Mouse (Mus musculus): ENCODE results near the gene Wdr89.
"Not testable (repeated sequence)": the region's sequence is repeated elsewhere in the genome, so short reads cannot be mapped to it uniquely, and the experiment has no call there.

The Wdr89 gene

GRCm38 (mm10) chr12:75669258-75670106 lies at the start of gene Wdr89:
Gene Wdr89 (minus strand): TSS chr12:75669537.
- DNase-seq (ENCODE audit: low read depth, low spot score), result peak; percentile 99

DNA sequence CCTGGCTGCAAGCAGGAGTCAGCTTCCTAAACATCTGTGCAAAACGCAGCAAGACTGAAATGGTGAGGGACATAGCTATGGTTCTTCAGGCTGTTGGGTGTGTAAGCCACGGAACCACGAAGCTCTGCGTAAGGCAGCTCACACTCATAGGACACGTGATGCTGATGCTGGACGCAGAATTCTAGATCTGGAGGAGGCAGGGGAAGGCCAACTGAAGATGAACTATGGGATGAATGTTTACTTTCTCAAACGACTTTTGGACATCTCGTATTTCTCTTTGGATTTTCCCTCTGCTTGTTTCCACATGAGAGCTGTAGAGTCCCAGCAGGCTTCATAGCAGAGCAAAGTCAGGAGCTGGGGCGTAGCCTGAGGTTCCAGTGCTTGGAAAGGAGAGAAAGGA lies 44.3 kb upstream of the Wdr89 start:
- DNase-seq (ENCODE audit: low read depth, low spot score), result no peak

- DNase-seq (ENCODE audit: low read depth, low spot score), result not testable (repeated sequence)
Observed at GRCm38 (mm10) chr12:75712905-75713304, 43.6 kb upstream of the Wdr89 start.

GRCm38 (mm10) chr12:75710596-75711376 lies 41.4 kb upstream of the Wdr89 start:
- no peak for DNase-seq (ENCODE audit: low read depth, low spot score)

DNA sequence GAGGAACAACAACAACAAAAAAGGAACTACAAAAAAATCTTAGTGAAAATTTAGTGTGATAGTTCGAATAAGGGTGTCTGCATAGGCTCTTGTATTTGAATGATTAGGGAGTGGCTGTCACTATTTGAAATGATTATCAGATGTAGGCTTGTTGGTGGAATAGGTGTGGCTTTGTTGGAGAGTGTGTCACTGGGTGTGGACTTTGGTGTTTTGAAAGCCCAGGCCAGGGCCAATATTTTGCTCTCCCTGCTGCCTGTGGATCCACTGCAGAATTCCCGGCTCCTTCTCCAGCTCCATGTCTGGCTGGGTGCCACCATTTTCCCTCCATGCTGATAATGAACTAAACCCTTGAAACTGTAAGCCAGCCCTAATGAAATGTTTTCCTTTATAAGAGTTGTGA lies 40.2 kb upstream of the Wdr89 start:
- no peak for DNase-seq (ENCODE audit: low read depth, low spot score)

DNA sequence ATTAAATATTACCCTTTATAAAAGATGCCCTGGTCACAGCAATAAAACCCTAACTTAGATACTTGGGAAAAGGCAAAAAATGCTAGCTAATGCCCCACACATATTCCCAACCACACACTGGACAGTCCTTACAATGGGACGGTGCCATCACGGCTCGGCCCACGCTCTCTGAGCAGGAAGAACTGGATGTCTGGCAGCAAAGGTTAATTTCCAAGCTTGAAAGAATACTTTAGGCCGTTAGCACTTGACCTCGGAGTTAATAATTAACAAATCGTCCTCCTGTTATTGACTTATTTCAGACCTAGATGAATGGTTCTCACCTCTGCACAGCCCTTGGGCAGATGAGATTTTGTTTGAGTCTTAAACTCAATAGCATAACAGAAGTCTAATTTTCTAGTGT lies 37.3 kb upstream of the Wdr89 start:
- no peak for DNase-seq (ENCODE audit: low read depth, low spot score)

DNA sequence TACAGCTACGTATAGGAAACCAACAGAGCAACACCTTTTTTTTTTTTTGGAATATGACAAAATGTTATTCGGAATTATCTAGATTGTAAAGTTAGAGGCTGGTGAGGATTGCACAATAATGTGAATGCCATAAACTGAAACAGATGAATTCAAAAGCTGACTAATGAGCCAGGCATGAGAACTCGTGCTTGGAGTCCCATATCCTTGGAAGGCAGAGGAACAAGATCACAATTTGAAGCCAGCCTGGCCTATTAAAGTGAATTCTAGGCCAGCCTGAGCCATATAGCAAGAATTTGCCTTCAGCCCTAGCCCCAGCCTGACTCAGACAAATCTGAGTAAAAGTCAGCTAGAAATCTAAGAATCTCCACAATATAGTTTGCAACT lies 33.4 kb upstream of the Wdr89 start:
- DNase-seq (ENCODE audit: low read depth, low spot score), result no peak

GRCm38 (mm10) chr12:75702084-75702738 lies 32.9 kb upstream of the Wdr89 start:
- no peak for DNase-seq (ENCODE audit: low read depth, low spot score)

- no peak for DNase-seq (ENCODE audit: low read depth, low spot score)
Observed at GRCm38 (mm10) chr12:75701173-75702083, 32.1 kb upstream of the Wdr89 start.

DNA sequence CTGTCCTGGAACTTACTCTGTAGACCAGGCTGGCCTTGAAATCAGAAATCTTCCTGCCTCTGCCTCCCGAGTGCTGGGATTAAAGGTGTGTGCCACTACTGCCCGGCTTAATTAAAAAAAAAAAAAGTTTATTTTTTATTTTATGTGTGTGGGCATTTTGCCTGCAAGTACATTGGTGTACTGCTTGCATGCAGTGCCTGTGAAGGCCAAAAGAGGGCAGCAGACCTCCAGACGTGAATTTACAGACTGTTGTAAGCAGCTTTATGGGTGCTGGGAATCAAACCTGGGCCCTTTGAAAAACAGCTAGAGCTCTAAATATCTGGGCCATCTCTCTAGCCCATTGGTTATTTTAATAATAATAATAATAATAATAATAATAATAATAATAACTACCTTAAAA lies 29.4 kb upstream of the Wdr89 start:
- DNase-seq (ENCODE audit: low read depth, low spot score), result no peak

DNA sequence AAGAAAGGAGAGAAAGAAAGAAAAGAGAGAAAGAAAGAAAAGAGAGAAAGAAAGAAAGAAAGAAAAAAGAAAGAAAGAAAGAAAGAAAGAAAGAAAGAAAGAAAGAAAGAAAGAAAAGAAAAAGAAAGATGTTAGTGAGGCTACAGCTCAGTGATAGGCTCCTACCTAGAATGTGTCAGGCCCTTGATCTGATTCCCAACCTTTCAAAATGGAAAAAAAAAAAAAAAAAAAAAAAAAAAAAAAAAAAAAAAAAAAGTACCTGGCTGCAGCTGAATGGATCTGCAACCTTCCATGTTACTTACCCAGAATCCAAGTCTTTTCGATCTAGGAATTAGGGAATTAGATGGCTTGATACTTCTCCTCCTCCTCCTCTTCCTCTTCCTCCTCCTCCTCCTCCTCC lies 26.5 kb upstream of the Wdr89 start:
- not testable (repeated sequence) for DNase-seq (ENCODE audit: low read depth, low spot score)

DNA sequence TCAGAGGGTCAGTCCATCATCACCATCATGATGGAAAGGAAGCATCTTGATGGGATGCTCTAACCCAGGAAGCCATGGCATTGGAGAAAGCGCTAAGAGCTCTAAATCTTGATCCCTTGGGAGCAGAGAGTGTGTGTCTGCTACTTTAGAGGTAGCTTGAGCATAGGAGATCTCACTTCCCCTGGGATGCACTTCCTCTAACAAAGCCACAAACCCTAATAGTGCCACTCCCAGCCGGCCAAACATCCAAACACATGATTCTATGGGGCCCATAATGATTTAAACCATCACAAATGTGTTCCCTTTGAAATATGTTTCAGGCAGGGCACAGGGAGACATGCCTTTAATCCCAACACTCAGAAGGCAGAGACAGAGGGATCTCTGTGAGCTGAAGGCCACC lies 19.7 kb upstream of the Wdr89 start:
- DNase-seq (ENCODE audit: low read depth, low spot score), result no peak

GRCm38 (mm10) chr12:75687314-75687713 lies 18.0 kb upstream of the Wdr89 start:
- no peak for DNase-seq (ENCODE audit: low read depth, low spot score)

DNA sequence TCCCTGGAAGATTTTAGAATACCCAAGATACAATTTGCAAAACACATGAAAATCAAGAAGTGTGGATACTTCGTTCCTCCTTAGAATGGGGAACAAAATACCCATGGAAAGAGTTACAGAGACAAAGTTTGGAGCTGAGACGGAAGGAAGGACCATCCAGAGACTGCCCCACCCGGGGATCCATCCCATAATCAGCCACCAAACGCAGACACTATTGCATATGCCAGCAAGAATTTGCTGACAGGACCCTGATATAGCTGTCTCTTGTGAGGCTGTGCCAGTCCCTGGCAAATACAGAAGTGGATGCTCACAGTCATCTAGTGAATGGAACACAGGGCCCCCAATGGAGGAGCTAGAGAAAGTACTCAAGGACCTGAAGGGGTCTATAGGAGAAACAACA lies 14.7 kb upstream of the Wdr89 start:
- DNase-seq (ENCODE audit: low read depth, low spot score), result not testable (repeated sequence)

DNA sequence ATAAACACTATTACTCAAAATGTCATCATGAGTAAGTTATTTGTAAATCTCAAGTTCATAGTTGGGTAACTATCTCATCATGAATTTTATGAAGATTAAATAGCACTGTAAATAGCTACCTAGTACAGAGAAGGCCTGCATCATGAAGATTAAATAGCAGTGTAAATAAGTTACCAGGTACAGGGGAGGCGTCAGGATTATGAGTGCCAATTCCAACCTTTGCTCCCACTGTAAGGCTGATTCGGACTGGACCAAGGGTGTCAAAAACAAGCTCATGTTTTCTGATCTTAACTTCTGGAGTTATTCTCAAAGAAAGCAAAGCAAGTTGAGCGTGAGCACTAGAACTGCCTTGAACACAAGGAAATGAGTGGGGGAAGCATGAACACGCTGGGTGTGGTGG lies 14.3 kb upstream of the Wdr89 start:
- DNase-seq (ENCODE audit: low read depth, low spot score), result no peak

DNA sequence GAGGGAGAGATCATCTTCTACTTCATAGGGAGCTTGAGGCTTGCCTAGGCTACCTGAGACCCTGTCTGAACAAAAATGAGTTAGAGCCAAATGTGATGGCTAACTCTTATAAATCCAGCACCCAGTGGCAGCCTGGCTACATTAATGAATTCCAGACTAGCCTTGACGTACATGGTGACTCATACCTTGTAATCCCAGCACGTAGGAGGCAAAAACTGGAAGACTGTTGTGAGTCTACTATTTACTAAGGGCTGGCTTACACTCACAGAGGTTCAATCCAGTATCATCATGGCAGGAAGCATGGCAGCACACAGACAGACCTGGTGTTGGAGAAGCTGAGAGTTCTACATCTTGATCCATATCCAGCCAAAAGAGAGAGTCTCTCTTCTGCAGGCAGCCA lies 13.5 kb upstream of the Wdr89 start:
- DNase-seq (ENCODE audit: low read depth, low spot score), result no peak

DNA sequence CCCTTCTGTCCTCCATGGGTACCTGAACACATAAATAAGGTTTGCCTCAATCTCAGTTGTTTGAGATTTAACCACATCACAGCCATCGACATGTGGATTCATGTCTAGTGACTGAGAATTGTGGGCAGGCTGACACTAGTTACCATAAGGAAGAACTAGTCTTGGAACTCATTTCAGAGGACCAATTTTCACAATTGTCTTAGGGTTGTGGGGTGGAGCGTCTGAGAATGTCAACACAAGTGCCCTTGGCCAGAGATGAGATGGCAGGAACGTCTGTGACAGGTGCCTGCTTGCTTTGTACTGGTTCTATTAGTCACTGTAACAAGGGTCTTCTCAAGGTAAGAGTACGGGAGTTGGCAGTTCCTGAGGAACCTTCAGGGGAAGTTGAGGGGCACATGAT lies 11.8 kb upstream of the Wdr89 start:
- DNase-seq (ENCODE audit: low read depth, low spot score), result no peak

- no peak for DNase-seq (ENCODE audit: low read depth, low spot score)
Observed at GRCm38 (mm10) chr12:75678393-75678792, 9.1 kb upstream of the Wdr89 start.

GRCm38 (mm10) chr12:75672630-75673029 lies 3.3 kb upstream of the Wdr89 start:
- DNase-seq (ENCODE audit: low read depth, low spot score), result no peak

- no peak for DNase-seq (ENCODE audit: low read depth, low spot score)
Observed at GRCm38 (mm10) chr12:75671759-75672315, 2.5 kb upstream of the Wdr89 start.

GRCm38 (mm10) chr12:75670611-75671010 lies 1.3 kb upstream of the Wdr89 start:
- DNase-seq (ENCODE audit: low read depth, low spot score), result no peak

Data from embryo, embryonic 11.5 days (tissue).